Mouse (Mus musculus): Measurements from ENCODE around the gene Eif3i. TPM values are rescaled to one million over a fixed set of nuclear protein-coding genes. Genes with fewer than 3 reads are reported as not detected.
A peak's percentile ranks its signal among the peaks of the same experiment; 100 is the strongest.
"Not testable (repeated sequence)": the region's sequence is repeated elsewhere in the genome, so short reads cannot be mapped to it uniquely, and the experiment has no call there.

The Eif3i gene
- polyA plus RNA-seq, 1 experiment = 350 TPM

DNA sequence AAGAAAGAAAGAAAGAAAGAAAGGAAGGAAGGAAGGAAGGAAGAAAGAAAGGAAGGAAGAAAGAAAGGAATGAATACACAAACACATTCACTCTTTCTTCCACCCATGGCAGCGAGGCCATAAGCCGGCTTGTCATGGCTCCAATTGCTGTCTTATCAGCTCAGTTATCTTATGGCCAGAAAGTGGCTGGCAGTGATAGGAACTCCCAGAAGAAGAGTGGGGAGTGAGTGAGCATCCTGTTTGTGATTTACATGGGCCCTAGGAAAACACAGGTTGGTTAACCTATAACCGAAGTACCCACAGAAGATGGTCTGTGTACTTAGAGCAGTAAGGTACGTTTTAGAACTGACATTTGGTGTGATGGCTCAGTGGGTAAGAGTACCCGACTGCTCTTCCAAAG lies 39.3 kb downstream of the Eif3i start:
- 88% methylated on average over 5 of the region's 5 CpGs for WGBS
- DNase-seq = no peak

DNA sequence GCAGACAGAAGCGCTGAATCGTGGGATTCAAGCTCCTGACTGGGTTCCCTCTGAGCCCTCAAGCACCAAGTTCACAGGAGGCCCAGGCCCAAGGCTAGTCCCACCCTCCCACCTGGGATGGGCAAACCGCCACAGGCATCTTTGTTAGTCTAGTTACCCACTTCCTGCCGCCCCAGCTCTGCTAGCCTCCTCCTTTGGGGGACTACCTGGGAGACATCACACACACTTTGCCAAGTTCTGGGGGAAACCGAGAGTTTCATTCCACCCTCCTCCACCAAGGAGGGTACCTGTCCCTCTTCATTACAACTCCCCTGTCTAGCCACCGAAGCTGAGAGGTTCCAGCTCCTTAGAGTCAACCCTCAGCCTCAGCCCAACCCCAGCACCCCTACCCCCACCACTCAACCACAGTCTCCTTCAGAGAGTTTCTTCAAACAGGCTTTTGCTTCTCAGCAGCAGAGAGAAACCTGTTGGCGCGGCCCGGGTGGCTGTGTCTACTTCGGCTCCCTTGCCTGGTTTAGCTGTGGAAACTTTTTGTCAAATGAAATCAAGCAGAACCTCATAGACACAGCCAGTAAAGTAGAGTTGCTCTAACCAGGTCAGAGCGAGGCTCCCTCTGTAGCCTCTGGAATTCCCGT lies 42.0 kb downstream of the Eif3i start:
- TF ChIP-seq CTCF (IDR thresholded peaks at IDR 0.05; ENCODE audit: borderline replicate concordance, control insufficient read depth, extremely low read depth, insufficient read depth, low read length, poor library complexity) (no peak), POLR2A (IDR thresholded peaks at IDR 0.05; ENCODE audit: control insufficient read depth, extremely low read depth, insufficient read depth, low read length, poor library complexity) (peak; percentile 25; the same call in 1 of the 2 replicates)
- H3K27ac ChIP-seq (ENCODE audit: control insufficient read depth, insufficient read depth, low read length) = peak overlapping the region; percentile 98
- WGBS = 7% methylated on average over 12 of the region's 12 CpGs
- H3K27me3 ChIP-seq (ENCODE audit: control insufficient read depth, insufficient read depth, low read length) = no peaks in the 10 kb centered on the region
- DNase-seq = peak; percentile 92
- peaks cover 37% of the 10 kb centered on the region for H3K36me3 ChIP-seq (ENCODE audit: control insufficient read depth, insufficient read depth, low read length)
- peak overlapping the region; percentile 87 for H3K4me3 ChIP-seq (ENCODE audit: control insufficient read depth, insufficient read depth, low read length)
- peaks cover 33% of the 10 kb centered on the region for H3K4me1 ChIP-seq (replicated peaks; ENCODE audit: control insufficient read depth, insufficient read depth, low read length)

More for the DNA sequence above, 39.3 kb downstream of the Eif3i start:
- TF ChIP-seq POLR2A (IDR thresholded peaks at IDR 0.05; ENCODE audit: control insufficient read depth, extremely low read depth, insufficient read depth, low read length, poor library complexity) (no peak), CTCF (IDR thresholded peaks at IDR 0.05; ENCODE audit: borderline replicate concordance, control insufficient read depth, extremely low read depth, insufficient read depth, low read length, poor library complexity) (no peak)
- Histone ChIP-seq H3K4me1 (replicated peaks; ENCODE audit: control insufficient read depth, insufficient read depth, low read length) (peaks cover 39% of the 10 kb centered on the region), H3K36me3 (ENCODE audit: control insufficient read depth, insufficient read depth, low read length) (peaks cover 28% of the 10 kb centered on the region), H3K27ac (ENCODE audit: control insufficient read depth, insufficient read depth, low read length) (no peak overlapping the region), H3K27me3 (ENCODE audit: control insufficient read depth, insufficient read depth, low read length) (no peaks in the 10 kb centered on the region), H3K4me3 (ENCODE audit: control insufficient read depth, insufficient read depth, low read length) (no peak overlapping the region)

DNA sequence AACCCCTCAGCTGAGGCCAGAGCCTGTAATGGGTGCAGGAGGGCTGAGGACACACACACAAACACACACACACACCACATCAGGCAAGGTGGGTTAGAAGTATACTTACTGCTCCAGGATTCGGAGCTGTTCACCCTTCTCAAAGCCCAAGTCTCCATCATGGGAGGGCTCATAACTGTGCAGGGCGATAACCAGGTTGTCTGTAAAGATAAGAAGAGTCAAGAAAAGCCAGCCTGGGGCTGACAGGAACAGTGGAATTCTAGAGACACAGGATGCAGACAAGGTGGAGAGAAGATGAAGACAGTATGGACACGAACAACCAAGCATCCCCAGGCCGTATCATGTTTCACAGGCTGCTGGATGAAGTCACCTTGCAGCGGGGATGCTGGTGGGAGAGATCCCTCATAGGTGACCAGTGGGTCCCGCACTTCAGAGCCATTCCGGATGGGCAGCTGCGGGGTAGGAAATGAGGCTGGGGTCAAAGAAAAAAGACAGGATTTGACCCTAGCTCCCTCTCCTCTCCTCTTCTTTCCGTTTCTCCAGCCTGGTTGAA lies 43.1 kb downstream of the Eif3i start:
- peak; percentile 29 for DNase-seq
- TF ChIP-seq POLR2A (IDR thresholded peaks at IDR 0.05; ENCODE audit: control insufficient read depth, extremely low read depth, insufficient read depth, low read length, poor library complexity) = no peak
- no peak for TF ChIP-seq CTCF (IDR thresholded peaks at IDR 0.05; ENCODE audit: borderline replicate concordance, control insufficient read depth, extremely low read depth, insufficient read depth, low read length, poor library complexity)
- peak overlapping the region; percentile 98 for H3K27ac ChIP-seq (ENCODE audit: control insufficient read depth, insufficient read depth, low read length)
- peaks cover 32% of the 10 kb centered on the region for H3K4me1 ChIP-seq (replicated peaks; ENCODE audit: control insufficient read depth, insufficient read depth, low read length)
- peak overlapping the region; percentile 87 for H3K4me3 ChIP-seq (ENCODE audit: control insufficient read depth, insufficient read depth, low read length)
- 32% methylated on average over 9 of the region's 9 CpGs for WGBS
- H3K36me3 ChIP-seq (ENCODE audit: control insufficient read depth, insufficient read depth, low read length) = peaks cover 45% of the 10 kb centered on the region
- no peaks in the 10 kb centered on the region for H3K27me3 ChIP-seq (ENCODE audit: control insufficient read depth, insufficient read depth, low read length)

DNA sequence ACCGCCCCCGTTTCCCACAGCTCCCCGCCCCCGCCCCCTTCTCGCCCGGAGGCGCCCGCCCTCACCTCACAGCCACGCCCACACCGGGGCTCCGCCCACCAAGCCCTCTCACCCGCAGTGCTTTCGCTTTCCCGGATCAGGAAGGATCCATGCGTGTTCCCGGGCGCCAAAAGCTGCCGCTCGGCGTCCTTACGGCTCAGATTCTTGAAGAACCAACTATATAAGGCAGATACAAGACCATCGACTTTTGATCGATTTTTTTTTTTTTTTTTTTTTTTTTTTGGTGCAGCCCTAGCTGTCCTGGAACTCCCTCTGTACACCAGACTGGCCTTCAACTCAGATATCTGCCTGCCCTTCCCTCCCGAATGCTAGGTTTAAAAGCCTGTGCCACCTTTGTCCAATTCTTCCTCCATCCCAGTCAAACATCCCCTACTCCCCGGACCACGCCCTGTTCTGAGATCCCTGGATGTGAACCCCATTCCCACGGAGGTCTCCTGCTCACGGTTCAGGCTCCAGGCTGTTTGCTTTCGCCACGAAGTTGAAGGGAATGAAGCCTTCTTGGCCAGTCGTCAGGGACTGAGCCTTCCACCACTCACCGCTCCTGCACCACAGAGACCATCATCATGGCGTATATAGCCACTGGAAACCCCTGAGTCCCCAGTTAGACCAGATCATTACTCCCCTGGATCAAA lies 43.8 kb downstream of the Eif3i start:
- 4% methylated on average over 31 of the region's 33 CpGs for WGBS
- TF ChIP-seq CTCF (IDR thresholded peaks at IDR 0.05; ENCODE audit: borderline replicate concordance, control insufficient read depth, extremely low read depth, insufficient read depth, low read length, poor library complexity) (no peak), POLR2A (IDR thresholded peaks at IDR 0.05; ENCODE audit: control insufficient read depth, extremely low read depth, insufficient read depth, low read length, poor library complexity) (peak; percentile 82)
- H3K27me3 ChIP-seq (ENCODE audit: control insufficient read depth, insufficient read depth, low read length) = no peaks in the 10 kb centered on the region
- peak overlapping the region; percentile 87 for H3K4me3 ChIP-seq (ENCODE audit: control insufficient read depth, insufficient read depth, low read length)
- DNase-seq = peak; percentile 93
- peaks cover 32% of the 10 kb centered on the region for H3K4me1 ChIP-seq (replicated peaks; ENCODE audit: control insufficient read depth, insufficient read depth, low read length)
- H3K27ac ChIP-seq (ENCODE audit: control insufficient read depth, insufficient read depth, low read length) = peak overlapping the region; percentile 98
- H3K36me3 ChIP-seq (ENCODE audit: control insufficient read depth, insufficient read depth, low read length) = peaks cover 49% of the 10 kb centered on the region

DNA sequence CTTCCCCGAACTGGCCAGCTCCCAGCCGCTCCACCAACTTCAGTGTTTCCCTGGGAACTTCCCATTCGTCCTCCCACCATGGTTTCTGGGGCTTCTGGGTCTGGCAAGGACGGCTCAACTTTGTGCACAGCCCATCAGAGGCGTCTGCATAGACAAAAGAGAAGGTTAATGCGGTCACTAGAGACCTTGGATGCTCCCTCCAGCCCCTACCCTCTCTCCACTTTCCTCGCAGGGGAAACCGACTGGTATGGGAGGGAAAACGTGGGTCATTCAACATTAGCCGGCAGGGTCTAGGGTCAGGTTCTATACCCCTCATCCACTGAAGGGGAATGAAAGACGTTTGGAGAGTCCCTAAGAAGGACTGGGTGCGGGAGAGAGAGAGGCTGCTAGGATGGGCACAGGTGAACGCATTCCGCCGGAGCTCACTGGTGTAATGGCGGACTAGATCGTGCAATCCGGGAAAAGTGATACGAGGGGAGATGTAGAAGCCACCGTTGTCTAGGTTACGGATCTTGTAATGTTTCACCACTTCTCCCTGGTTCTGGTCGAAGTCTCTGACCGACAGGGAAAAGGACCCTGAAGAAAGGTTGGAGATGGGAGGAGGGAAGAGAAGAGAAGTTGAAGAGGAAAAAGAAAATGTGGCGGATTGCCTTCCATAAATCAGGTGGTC lies 44.5 kb downstream of the Eif3i start:
- WGBS = 19% methylated on average over 24 of the region's 24 CpGs
- Histone ChIP-seq H3K4me1 (replicated peaks; ENCODE audit: control insufficient read depth, insufficient read depth, low read length) (peaks cover 30% of the 10 kb centered on the region), H3K27me3 (ENCODE audit: control insufficient read depth, insufficient read depth, low read length) (no peaks in the 10 kb centered on the region), H3K4me3 (ENCODE audit: control insufficient read depth, insufficient read depth, low read length) (peak overlapping the region; percentile 87), H3K27ac (ENCODE audit: control insufficient read depth, insufficient read depth, low read length) (no peak overlapping the region), H3K36me3 (ENCODE audit: control insufficient read depth, insufficient read depth, low read length) (peaks cover 56% of the 10 kb centered on the region)
- TF ChIP-seq CTCF (IDR thresholded peaks at IDR 0.05; ENCODE audit: borderline replicate concordance, control insufficient read depth, extremely low read depth, insufficient read depth, low read length, poor library complexity) (no peak), POLR2A (IDR thresholded peaks at IDR 0.05; ENCODE audit: control insufficient read depth, extremely low read depth, insufficient read depth, low read length, poor library complexity) (no peak)
- DNase-seq = no peak

DNA sequence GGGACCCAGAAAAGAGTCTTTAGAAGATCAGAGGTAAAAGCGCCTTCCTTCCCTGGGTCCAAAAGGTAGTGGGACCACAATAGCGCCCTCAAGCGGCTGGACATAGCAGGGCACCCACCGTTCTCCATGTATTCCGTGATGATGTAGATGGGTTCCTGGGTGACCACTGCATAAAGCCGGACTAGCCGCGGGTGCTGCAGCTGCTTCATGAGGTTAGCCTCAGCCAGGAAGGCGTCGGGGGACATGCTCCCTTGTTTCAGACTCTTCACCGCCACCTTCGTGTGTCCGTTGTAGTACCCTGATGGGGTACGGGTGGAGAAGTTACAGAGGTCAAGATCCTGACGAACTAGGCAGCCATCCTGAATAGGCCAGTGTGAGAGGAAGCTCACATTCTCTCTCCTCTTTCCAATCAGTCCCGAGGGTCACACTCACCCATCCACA lies 45.0 kb downstream of the Eif3i start:
- H3K36me3 ChIP-seq (ENCODE audit: control insufficient read depth, insufficient read depth, low read length) = peaks cover 61% of the 10 kb centered on the region
- DNase-seq = peak; percentile 49
- no peaks in the 10 kb centered on the region for H3K27me3 ChIP-seq (ENCODE audit: control insufficient read depth, insufficient read depth, low read length)
- peaks cover 27% of the 10 kb centered on the region for H3K4me1 ChIP-seq (replicated peaks; ENCODE audit: control insufficient read depth, insufficient read depth, low read length)
- TF ChIP-seq POLR2A (IDR thresholded peaks at IDR 0.05; ENCODE audit: control insufficient read depth, extremely low read depth, insufficient read depth, low read length, poor library complexity) = no peak
- TF ChIP-seq CTCF (IDR thresholded peaks at IDR 0.05; ENCODE audit: borderline replicate concordance, control insufficient read depth, extremely low read depth, insufficient read depth, low read length, poor library complexity) = 0 out of 2 replicates have a peak, but pooled peaks have one; percentile 43
- peak overlapping the region; percentile 87 for H3K4me3 ChIP-seq (ENCODE audit: control insufficient read depth, insufficient read depth, low read length)
- WGBS = 50% methylated on average over 16 of the region's 16 CpGs
- no peak overlapping the region for H3K27ac ChIP-seq (ENCODE audit: control insufficient read depth, insufficient read depth, low read length)

DNA sequence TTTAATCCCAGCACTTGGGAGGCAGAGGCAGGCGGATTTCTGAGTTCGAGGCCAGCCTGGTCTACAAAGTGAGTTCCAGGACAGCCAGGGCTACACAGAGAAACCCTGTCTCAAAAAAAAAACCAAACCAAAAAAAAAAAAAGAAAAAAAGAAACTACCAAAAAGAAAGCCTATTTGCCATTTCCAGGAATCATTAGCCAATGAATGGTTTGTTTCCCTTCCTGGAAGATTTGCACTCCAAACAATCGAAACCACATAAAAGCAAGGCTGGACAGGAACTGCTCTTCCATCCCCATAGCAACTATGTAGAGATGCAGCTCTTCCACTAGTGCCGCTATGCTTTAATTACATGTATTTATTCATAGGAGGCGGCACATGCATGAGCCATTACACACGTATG lies 45.9 kb downstream of the Eif3i start:
- not testable (repeated sequence) for H3K4me3 ChIP-seq (ENCODE audit: control insufficient read depth, insufficient read depth, low read length); H3K27ac ChIP-seq (ENCODE audit: control insufficient read depth, insufficient read depth, low read length); DNase-seq; H3K27me3 ChIP-seq (ENCODE audit: control insufficient read depth, insufficient read depth, low read length)
- WGBS = 85% methylated on average over 6 of the region's 6 CpGs
- Histone ChIP-seq H3K4me1 (replicated peaks; ENCODE audit: control insufficient read depth, insufficient read depth, low read length) (peaks cover 18% of the 10 kb centered on the region), H3K36me3 (ENCODE audit: control insufficient read depth, insufficient read depth, low read length) (peaks cover 62% of the 10 kb centered on the region)

All from thymus, adult 2 months (tissue).